Mouse (Mus musculus) cerebellum, adult 9-11 months (tissue): ENCODE results near the gene Sltm.
"Not testable (repeated sequence)": the region's sequence is repeated elsewhere in the genome, so short reads cannot be mapped to it uniquely, and the experiment has no call there.

ENCODE experiments used
- DNase-seq: peaks from one replicate; pipeline ENCODE4 v3.0.0; 2022

Sltm gene

GRCm38 (mm10) chr9:70542305-70543041 lies at the start of gene Sltm:
Gene Sltm (plus strand): TSS chr9:70542754.
- DNase-seq = peak; percentile 99

GRCm38 (mm10) chr9:70493038-70493437 lies 49.5 kb upstream of the Sltm start:
- no peak for DNase-seq

- DNase-seq = no peak
These were observed 45.6 kb upstream of the Sltm start for GRCm38 (mm10) chr9:70496990-70497389.

GRCm38 (mm10) chr9:70502284-70503014 lies 40.1 kb upstream of the Sltm start:
- no peak for DNase-seq

GRCm38 (mm10) chr9:70503015-70503603 lies 39.4 kb upstream of the Sltm start:
- DNase-seq = peak; percentile 70

- peak; percentile 98 for DNase-seq
These were observed 38.9 kb upstream of the Sltm start, which contains the start of gene Rnf111 for GRCm38 (mm10) chr9:70503626-70504041. Gene Rnf111 (minus strand): TSS chr9:70503725.

- no peak for DNase-seq
These were observed 36.4 kb upstream of the Sltm start for GRCm38 (mm10) chr9:70506186-70506585.

DNA sequence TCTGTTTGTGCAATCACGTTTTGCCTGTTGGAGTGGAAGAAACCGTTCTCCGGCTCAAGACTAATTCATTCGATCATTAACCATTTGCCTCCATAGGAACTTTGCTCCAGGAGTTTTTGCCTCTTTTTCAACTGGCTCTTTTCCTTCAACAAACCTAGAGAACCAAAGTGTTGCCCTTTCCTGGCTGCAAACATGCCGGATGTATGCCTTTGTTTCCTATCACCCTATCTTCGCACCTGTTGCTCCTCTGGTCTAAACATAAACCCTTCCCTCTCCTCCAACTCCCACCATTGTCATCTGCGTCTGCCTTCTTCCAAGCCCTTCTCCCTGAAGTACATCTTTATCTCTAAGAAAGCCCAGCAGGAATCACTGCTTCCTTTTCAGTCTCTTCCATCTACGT lies 35.8 kb upstream of the Sltm start:
- no peak for DNase-seq

DNA sequence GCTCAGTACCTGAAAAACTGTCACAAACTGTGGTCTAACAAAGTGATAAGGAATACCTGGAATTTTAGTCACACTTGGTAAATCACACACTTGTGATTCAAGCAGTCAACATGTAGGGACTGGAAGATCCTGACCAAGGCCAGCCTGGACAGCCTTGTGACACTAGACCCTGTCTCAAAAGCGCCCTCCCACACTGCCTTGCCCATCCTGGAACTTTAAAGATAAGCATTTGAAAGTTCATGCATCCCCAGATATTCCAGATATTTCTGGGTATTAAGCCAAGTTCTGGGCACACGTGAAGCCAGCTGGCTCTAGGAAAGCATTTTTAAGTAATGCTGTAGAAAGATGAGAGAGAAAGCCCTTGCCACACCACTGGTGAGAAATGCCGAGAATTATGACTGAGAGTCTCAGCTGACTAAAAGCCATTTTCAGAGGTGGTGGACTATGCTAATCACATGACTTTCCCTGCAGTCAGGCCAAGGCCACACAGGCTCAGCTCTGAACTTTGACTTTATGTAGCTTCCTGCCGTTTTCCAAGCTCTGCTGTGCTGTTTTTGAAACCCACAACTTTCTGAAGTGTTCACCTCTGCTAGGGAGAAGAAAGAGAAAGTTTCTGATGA lies 32.5 kb upstream of the Sltm start:
- DNase-seq = no peak

DNA sequence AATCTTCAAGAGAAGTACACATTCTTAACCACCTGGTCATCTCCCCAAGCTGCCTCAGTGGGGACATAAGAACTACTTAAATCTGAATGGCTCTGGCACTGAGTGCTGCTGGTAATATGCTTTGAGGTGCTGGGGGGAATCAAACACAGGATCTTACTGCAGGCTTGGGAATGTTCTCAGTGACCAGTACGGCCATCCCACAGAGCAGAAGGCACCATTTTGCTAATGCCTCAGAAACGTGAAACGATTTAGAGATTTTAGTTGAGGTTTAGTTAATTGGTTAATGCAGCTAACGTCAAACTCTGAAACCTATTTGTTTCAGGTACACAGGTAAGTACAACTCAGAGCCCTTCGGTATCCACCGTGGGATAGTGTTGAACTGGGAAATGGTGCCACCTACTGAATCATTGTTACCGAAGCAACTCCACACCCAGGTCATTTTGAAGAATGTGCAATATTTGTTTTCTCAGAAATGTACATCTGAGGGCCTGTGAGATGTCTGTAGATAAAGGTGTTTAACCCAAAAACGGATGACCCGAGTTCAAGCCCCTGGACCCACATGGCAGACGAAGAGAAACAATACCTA lies 31.5 kb upstream of the Sltm start:
- no peak for DNase-seq

- DNase-seq = no peak
These were observed 30.9 kb upstream of the Sltm start for GRCm38 (mm10) chr9:70511681-70512080.

DNA sequence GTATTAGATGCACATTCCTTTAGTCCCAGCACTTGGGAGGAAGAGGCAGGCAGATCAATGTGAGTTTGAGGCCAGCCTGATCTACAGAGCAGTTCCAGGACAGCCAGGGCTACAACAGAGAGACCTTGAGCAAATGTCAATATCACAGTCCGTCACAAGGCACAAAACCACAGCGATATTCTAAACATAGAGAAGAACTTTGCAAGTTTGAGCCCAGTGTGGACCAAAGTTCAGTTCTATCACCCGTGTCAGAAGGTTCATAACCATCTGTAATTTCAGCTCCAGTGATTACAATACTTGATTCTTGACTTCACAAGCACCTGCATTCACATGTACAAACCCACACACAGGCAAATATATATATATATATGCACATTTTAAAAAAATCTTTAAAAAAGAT lies 21.9 kb upstream of the Sltm start:
- no peak for DNase-seq

GRCm38 (mm10) chr9:70523813-70524212 lies 18.7 kb upstream of the Sltm start:
- DNase-seq = no peak

GRCm38 (mm10) chr9:70524366-70524765 lies 18.2 kb upstream of the Sltm start:
- no peak for DNase-seq

DNA sequence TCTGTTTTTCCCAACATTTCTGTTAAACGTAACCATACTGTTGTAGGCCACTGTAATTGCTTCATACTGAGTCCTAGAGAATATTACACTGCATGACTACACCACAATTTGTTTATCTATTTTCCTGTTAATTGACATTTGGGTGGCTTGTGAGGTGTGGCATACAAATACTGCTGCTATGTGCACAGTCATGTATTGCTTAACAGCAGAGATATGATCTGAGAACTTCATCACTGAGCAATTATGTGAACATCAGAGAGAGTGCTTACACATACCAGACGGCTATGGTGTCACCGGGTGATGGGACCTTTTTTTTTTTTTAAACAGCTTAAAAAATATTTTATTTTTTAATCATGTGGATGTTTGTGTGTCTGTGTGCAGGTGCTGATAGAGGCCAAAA lies 9.2 kb upstream of the Sltm start:
- no peak for DNase-seq

- DNase-seq = peak; percentile 22
These were observed 970 bp upstream of the Sltm start for GRCm38 (mm10) chr9:70541584-70541983.

GRCm38 (mm10) chr9:70543048-70543880 lies 710 bp downstream of the Sltm start:
- DNase-seq = no peak

GRCm38 (mm10) chr9:70543985-70544384 lies 1.4 kb downstream of the Sltm start:
- no peak for DNase-seq

DNA sequence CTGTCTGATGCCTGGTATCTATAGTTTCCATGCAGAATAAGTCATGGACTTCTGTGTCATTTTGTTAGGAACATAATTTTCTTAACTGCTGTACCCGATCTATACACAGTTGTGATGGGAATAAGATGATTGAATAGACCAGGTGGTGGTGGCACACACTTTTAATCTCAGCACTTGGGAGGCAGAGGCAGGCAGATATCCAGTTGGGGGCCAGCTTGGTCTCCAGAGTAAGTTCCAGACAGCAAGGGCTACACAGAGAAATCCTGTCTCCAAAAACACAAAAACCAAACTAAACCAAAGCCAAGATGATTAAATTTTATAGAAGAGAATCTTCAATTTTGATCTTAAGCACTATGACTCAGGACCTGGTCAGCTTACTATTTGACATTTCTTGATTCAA lies 2.3 kb downstream of the Sltm start:
- no peak for DNase-seq

- not testable (repeated sequence) for DNase-seq
These were observed 4.0 kb downstream of the Sltm start for GRCm38 (mm10) chr9:70546576-70546975.

DNA sequence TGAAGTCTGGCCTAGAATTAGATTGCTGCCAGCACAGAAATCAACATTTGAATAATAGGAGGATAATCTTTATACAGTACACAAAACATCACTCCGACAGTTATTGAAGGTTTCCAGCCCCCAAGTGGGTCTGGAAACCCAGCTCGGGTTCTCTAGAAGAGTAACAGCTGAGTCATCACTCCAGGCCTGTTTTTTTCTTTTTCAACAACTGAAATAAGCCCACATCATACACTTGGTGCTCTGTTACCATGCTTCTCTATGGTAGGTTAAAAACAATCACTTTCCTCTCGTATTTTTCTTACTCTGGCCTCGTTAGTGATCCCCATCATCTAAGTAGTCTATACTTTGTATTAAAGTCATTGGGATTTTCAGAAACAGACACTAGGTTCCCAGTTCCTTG lies 5.8 kb downstream of the Sltm start:
- no peak for DNase-seq

GRCm38 (mm10) chr9:70551524-70551923 lies 9.0 kb downstream of the Sltm start:
- DNase-seq = no peak
